Mouse (Mus musculus) cerebellum, adult (tissue): ENCODE data around the gene Psmd9.

Source experiments
- ATAC-seq: cut with Nextera tagmentation; 2 replicates; pipeline ENCODE4 v1.9.2; 2017; ENCODE audit warnings: mild to moderate bottlenecking, moderate library complexity, mixed read lengths; ENCODE audit not compliant: insufficient number of reproducible peaks, low FRiP score, low TSS enrichment

Gene Psmd9

GRCm38 (mm10) chr5:123169284-123169683 lies at the start of gene Psmd9:
Gene Psmd9 (plus strand): TSS chr5:123169413.
- ATAC-seq = no peak

DNA sequence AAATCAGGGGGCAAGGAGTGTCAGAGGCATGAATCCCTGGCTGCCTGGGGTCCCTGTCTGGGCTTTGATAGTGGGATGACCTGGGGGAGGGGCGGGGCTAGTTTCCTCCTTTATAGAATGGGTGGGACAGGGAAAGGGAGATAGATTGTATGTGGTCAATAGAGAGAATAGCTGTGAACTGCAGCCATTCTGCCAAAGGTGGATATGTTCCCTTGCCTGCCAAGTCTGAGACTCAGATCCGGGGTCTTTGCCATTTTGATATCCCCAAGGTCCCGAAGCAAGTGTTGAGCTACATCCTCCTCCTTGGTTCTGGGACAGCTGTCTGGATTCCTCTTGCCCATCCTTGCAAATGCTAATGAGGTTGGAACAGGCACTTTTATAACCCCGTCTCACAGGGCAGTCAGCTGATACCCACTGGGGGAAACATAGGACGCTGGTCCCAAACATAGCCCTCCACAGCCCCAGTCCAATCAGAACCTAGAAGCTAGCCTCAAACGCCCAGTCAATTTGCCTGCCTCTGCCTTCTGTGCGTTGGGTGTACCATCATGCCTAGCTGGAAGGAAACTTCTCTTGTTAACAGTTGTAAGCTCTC lies 48.5 kb upstream of the Psmd9 start:
- ATAC-seq = no peak

DNA sequence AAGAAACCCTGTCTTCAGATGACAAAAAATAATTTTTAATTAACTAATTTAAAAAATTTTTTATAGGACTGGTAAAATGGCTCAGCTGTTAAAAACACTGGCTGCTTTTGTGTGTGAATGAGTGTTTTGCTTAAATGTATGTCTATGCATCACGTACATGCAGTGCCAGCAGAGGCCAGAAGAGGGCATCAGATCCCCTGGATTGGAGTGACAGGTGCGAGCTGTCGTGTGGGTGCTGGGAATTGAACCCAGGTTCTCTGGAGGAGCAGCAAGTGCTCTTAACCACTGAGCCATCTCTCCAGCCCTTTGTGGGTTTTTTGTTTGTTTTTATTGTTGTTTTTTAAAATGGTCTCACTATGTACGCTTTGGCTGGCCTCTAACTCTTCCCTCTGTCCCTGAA lies 47.0 kb upstream of the Psmd9 start:
- ATAC-seq = no peak

GRCm38 (mm10) chr5:123125105-123125504 lies 44.1 kb upstream of the Psmd9 start:
- no peak for ATAC-seq

DNA sequence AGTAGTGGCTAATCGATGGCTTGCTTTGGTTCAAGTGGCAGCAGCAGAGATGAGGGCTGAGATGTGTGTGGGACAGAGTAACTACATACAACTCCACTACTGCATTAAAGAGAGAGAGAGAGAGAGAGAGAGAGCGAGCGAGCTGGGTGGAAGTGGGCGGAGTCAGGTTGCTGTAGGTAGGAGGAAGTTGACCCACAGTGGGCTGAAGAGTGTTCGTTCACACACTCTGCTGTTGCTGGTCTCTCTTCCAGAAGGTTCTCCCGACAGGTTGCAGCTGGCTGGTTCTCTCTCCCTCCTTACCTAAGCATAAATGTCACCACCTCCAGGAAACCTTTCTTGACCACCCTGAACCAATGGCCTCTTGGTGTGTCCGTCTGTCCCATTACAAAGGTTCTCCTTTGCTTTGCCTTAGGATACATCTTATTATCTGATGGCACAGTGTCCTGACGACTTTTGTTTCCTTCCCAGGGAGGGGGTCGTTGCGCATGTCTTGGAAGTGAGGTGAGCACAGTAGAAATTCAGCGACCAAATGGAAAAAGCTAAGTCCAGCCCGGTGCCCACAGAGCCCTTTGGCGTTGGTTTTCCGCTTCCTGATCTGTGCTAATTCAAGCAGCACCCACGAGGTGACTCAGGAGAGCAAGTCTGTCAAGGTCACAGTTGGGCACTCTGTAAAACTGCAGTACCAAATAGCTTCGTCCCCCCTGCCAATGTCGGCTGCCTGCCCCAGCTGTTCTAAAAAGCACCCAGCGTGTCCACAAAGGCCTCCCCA lies 43.4 kb upstream of the Psmd9 start:
- no peak for ATAC-seq

GRCm38 (mm10) chr5:123127031-123127430 lies 42.2 kb upstream of the Psmd9 start:
- ATAC-seq = no peak

DNA sequence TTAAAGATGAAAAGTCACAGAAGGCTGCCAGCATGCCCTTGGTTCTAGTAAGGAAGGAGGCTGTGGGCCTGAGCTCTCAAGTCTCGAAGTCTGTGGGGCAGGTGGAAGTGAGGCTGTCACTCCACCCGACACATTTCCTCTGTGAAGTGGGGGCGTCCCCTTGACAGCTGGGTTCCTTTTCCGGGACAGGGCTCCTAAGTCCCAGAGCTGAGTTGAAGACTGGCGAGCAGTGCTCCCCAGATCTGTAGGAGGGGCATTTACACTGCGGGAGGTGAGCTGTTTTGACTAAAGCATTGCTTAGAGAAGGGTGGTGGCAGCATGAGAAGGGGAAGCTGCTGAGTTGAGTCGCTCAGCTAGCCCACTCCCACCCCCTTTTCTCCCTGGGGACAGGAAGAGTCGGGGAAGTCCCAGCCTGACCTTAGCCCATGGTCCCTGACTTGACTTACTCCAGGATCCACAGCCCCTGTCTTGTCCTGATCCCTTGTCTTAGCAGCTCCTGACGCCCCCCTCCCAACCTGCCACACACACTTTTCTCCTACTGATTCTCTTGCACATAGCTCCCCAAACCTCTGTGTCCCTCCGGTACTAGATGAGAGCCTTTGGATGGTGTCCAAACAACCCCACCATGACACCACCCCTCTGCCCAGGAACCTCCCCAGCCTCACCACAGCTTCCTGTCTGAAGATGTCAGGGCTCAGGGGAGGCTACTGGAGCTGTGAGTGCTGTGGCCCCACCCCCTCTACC lies 40.6 kb upstream of the Psmd9 start:
- no peak for ATAC-seq

DNA sequence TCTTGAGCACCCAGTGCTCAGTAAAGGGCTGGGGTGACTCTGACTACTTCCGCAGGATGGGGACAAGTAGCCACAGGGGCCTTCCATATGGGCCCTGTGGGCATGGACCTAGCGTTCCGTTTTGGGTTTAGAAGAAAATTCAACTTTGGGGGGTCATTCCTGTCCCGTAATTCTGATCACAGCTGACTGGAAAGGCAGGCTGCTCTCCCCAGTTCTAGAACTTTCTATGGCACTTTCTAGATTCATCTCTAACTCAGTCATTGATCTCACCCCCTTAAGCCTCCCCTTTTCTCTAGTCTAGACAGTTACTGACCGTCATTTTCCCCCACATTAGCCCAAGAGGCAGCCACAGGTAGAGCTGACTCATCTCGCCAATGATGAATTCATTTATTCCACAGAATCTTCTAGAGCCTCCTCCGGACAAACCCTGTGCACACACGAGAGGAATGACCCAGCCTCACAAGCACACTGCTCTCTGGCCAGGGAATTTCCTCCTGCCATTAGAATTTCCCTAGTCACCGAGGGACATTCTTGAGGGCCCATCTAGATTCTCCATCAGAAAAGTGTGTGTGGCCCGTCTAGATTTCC lies 39.9 kb upstream of the Psmd9 start:
- no peak for ATAC-seq

GRCm38 (mm10) chr5:123130030-123130813 lies 39.0 kb upstream of the Psmd9 start:
- ATAC-seq = no peak

DNA sequence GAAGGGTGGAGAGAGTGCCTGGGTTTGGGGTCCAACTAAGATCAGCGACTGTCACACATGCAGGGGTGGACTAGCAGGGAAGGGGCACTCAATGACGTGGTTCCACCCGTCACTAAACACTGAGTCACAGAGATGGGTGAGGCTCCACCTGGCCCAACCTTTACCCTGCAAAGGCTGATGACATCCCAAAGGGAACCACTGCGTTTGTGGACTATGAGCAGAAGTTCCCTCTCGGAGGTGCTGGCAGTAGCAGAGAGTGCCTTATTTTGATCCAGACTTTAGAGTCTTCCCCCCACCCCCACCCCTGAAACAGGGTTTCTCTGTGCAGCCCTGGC lies 38.4 kb upstream of the Psmd9 start:
- ATAC-seq = no peak

- ATAC-seq = peak; percentile 42
These were observed 36.7 kb upstream of the Psmd9 start, which contains the start of gene Rhof for GRCm38 (mm10) chr5:123132308-123133071. Gene Rhof (minus strand): TSS chr5:123132692.

DNA sequence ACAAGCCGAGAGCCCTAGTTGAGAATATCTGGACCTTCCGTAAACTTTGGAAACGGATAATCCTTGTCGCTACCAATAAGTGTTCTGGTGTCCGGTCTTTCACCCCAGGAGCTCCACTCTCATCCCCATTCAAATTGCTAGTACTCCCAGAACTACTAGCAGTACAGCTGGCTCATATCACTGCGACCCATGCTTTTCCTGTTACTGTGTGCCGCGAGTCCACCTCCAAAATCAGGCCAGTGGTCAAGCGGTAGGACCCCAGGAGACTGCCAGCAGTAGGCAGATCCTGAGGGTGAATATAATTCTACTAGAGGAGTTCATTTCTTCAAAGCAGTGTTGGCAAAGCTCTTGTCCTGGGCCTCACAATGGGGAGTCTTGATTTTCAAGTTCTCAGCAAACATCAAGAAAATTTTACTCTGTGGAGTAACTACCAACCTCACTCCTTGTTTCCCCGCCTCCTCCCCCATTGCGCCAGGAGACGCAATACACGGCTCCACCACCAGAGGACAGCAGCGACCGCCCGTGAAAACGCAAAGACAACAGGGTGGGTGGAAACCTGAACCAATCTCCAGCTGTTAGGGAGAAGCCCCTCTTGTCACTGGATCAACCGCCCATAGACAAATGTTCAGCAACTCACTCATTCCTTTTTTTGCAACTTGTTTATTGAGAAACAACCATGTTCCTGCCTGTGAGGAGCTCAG lies 36.0 kb upstream of the Psmd9 start:
- ATAC-seq = no peak; the same call in 1 of the 2 replicates

GRCm38 (mm10) chr5:123133784-123134143 lies 35.4 kb upstream of the Psmd9 start:
- no peak for ATAC-seq

GRCm38 (mm10) chr5:123134186-123134874 lies 34.9 kb upstream of the Psmd9 start:
- ATAC-seq = no peak

DNA sequence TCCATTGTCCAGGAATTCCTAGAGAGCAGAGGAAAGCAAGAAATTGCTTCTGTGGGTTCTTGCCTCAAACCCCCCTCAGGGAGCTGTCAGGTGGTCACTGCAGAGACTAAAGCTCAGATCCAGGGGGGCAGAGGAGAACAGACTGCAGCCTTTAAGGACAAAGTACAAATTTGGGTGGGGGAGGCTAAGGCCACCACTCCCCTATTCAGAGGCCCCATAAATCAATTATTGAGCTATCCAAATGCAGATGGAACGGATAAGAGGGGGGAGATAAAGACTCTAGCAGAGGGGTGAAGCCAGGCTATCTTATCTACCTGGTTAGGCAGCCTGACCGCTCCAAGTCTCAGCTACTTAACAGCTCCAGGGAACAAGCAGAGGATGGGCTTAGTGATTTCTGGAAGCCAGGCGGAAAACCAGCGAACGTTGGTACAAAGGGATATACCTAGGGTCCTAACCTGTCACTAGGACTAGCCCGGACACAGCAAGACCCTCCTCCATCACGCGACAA lies 34.3 kb upstream of the Psmd9 start:
- no peak for ATAC-seq

GRCm38 (mm10) chr5:123135471-123136360 lies 33.5 kb upstream of the Psmd9 start:
- ATAC-seq = no peak

- ATAC-seq = no peak
These were observed 32.7 kb upstream of the Psmd9 start for GRCm38 (mm10) chr5:123136361-123137043.
